Mouse (Mus musculus) ZHBTc4 (cell line): ENCODE data around the gene Gm5431.
"Not testable (repeated sequence)": the region's sequence is repeated elsewhere in the genome, so short reads cannot be mapped to it uniquely, and the experiment has no call there.

Experiments used
- DNase-seq: peaks from one replicate; pipeline ENCODE4 v3.0.0-alpha.2; 2011; ENCODE audit warnings: low read depth, low spot score

Gm5431 gene

GRCm38 (mm10) chr11:48902021-48902420 is at the start of gene Gm5431:
Gene Gm5431, minus strand, starts transcription at chr11:48902214.
- DNase-seq: no peak

- not testable (repeated sequence) for DNase-seq
These were observed 44.1 kb upstream of the Gm5431 start, which contains the start of gene Psme2b for GRCm38 (mm10) chr11:48946090-48946489. Gene Psme2b, minus strand, starts transcription at chr11:48946190.

- DNase-seq: not testable (repeated sequence)
These were observed 37.3 kb upstream of the Gm5431 start for GRCm38 (mm10) chr11:48939286-48939685.

DNA sequence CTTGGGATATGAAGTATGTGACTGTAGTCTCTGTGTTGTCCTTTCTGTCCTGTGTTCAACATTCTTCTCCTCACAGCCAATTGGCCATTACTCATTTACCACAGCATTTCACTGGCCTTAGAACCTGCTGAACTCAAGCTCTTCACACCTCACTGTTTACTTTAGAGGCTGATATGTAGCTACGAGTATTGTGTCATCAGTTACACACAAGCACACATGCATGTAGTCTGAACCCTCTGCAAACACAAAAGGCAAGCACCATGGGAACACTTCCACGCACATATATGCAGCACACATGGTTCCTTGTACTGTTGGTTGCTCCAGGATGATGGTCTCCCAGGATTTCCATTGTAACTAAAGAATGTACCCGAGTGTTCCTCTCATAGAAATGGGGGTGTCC is 33.3 kb upstream of the Gm5431 start:
- not testable (repeated sequence) for DNase-seq

DNA sequence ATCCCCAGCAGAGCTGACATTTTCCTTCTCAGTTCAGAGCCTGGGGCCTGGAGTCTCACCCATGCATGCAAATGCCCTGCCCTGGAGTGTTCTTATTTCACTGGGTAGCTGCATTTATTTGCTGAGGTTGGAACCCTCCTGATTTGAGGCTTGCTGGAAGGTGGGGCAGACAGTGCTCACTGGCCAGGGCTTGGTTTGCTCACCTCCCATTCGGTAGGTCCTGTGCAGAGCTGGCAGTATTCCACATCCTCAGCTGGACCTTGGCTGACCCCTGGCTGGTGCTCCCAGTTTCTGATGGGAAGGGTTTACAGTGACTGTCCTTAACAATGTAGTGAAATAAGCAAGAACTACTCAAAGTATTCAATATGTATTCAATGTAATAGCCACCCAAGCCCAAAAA is 31.9 kb upstream of the Gm5431 start:
- not testable (repeated sequence) for DNase-seq

- DNase-seq: not testable (repeated sequence)
These were observed 31.4 kb upstream of the Gm5431 start for GRCm38 (mm10) chr11:48933422-48933821.

- DNase-seq: not testable (repeated sequence)
These were observed 26.1 kb upstream of the Gm5431 start for GRCm38 (mm10) chr11:48928068-48928467.

- DNase-seq: not testable (repeated sequence)
These were observed 24.4 kb upstream of the Gm5431 start for GRCm38 (mm10) chr11:48926437-48926836.

DNA sequence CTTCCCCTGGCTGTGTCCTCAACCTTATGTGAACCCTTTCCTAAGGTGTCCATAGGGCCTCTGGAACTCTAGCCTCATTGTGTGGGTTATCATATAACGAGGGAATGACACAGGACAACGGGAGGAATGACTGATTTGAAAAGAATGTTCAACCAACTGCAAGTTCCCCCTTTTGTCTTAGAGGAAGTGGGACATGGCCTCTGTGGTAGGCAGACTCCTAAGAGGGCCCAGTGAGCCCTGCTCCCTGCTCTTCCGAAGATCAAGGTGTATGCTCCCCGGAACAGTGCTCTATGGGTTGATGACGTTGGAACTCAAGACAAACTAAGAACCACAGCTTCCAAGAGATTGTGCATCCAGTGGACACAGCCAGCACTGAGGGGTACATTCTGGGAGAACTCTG is 21.8 kb upstream of the Gm5431 start:
- not testable (repeated sequence) for DNase-seq

DNA sequence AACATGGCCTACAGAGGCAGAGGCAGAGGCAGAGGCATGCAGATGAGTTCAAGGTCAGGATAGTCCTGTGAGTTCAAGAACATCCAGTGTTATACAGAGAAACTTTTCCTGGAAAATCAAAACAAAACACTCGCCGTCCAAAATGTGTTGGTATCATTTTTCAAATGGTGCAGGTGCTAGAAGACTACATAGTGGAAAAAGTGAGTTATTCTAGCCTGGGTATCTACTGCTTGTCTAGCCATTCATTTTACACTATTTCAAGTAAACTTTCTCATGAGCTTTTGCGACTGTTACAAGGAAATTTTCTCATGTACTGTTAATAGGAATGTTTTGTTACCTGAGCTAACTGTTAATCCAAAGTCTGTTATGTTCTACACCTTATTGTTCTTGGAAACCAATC is 16.4 kb upstream of the Gm5431 start:
- no peak for DNase-seq

DNA sequence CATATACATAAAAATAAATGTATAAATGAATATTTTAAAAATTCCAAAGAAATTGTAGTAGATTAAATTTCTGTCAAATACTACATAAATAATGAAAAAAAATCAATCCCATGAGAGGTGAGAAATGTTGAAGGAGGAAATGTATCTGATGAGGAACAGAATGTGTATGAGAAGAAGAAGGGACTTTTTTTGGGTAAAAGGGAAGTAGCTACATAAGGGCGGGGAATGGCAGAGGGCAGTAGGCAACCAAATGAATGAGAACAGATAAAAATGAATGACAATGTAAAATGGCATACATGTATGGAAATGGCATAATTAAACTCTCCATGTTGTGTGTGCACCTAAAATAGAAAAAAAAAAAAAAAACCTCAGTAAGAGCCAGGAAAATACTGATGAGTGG is 11.6 kb upstream of the Gm5431 start:
- DNase-seq: no peak

DNA sequence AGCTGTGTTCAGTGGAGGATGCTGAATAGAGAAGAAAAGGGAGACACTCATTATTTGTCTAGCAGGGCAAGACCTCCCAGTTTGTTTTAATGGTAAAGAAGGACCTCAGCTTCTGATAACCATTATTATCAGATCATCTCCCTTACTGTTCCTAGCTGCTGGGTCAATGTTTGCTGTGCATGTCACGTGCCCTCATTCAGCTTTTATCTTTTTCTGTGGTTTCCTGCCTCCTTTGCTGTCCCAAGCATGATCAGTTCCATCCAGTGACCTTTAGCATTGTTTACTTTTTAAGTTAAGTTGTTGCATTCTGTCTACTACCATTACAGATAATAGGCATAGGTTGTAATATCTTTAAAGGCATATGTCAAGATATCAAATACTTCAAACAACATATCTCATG is 6.4 kb upstream of the Gm5431 start:
- no peak for DNase-seq

DNA sequence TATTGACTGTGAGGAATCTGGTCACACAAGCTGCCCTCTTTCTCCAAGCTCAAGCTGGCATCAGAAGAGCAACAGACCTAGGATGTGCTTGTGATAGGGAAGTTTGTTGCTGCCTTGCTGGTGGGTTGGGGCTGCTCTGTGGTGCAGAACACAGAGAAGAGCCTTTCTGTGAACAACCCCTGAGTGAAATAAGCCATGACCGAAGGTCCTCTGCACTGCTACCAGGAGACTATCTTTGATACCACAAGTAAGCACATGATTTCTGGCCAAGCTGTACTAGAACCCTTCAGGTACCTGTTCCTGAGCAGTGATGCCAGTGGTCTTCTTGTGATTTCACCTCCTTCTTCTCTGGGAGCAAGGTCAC is 465 bp downstream of the Gm5431 start:
- not testable (repeated sequence) for DNase-seq

DNA sequence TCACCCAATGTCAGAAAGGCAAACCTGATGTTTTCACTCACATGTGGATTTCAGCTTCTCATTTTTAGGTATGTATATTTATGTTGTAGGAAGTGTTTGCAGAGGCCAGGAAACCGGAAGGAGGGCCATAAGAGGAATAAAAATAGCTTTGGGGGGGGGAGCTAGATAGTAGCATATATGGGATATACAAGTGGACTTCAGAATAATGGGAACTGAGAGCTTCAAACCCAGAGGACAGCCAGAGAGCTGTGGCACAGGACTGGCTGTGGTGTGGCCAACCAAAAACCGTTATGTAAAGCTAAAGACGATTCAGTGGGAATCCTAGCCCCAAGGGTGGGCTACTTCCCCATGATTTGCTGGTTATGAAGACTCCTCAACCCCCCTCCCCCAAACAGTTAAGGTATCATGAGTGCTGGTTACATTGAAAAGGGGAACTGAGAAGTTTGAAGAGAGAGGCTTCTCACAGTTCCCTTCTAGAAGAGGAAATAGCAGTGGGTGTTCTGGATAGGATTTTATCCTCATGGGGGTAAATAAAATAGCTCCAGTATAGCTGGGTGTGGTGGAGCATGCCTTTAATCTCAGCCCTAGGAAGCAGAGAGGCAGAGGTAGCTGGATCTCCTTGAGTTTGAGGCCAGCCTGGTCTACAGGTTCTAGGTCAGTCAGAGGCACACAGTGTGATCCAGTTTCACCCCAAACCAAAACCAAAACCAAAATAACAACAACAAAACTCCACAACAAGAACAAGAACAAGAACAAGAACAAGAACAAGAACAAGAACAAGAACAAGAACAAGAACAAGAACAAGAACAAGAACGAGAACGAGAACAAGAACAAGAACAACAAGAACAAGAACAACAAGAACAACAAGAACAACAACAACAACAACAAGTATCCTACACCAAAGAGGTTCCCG is 1.1 kb downstream of the Gm5431 start:
- DNase-seq: not testable (repeated sequence)

DNA sequence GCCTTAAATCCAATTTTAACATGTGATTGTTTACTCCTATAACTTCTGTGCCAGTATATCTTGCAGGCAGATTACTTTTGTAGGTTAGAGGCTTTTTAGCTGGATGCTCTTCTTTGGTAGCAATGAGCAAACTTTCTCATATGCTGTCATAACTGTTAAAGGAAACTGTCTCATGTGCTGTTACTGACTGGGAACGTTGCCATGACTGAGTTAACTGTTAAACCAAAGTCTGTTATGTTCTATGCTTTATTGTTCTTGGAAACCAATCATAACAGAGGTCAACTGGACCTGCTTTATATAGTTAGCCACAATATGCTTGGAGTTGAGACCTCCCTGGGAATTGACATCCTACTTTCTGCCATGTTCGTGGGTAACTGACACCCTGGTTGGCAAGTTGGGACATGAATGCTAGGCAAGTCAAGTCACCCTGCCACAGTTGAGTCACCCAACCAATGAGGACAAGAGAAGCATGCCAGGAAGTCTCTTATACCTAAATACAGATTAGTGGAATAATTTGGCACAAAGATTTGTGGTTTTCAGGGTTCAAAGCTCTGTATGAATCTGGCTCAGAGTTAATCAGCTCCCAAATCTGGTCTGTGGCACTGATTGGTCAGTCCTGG is 3.1 kb downstream of the Gm5431 start:
- DNase-seq: no peak

GRCm38 (mm10) chr11:48876680-48877079 is 25.3 kb downstream of the Gm5431 start:
- no peak for DNase-seq

GRCm38 (mm10) chr11:48875343-48875837 is 26.6 kb downstream of the Gm5431 start:
- not testable (repeated sequence) for DNase-seq

GRCm38 (mm10) chr11:48874465-48874864 is 27.5 kb downstream of the Gm5431 start:
- DNase-seq: peak; percentile 66

DNA sequence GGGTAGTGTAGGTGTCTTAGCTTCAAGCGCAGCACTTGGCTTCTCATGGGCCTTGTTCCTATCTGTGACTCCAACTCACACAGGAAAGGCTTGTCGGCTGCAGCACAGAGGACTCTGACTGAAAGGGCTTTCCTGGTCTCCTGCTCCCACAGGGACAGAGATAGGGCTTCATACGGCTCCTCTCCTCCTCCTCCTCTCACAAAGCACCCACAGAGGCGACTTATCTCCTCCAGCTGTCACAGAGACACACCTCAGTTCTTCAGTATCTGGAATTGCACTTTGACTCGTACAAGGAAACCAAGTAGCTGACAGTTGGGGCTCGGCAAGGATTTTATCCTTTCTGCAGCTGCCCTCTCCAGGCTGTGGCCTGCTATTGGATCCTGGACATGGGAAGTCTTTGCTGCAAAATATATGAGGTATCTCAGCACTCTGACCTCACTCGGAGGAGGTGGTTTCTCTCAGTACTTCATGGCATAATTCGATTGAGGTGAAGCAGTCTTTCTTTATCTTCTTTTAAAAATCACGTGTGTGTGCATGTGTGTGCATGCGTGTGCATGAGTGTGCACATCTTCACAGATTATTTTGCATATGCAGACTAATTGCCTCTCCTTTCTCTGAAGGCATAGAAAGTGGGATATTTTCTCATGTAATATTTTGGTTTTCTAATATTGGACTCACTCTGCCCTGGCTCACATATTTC is 28.3 kb downstream of the Gm5431 start:
- no peak for DNase-seq

- DNase-seq: no peak
These were observed 29.2 kb downstream of the Gm5431 start for GRCm38 (mm10) chr11:48872695-48873300.

GRCm38 (mm10) chr11:48871817-48872541 is 30.0 kb downstream of the Gm5431 start:
- no peak for DNase-seq
